Mouse (Mus musculus) spleen, adult 2 months (tissue): ENCODE measurements around the gene Apba2.

Source experiments
- CTCF ChIP-seq: fragments of 200-500 bp; IDR thresholded peaks from 2 replicates; pipeline ENCODE4 v1.5.1; 2011; ENCODE audit warnings: mild to moderate bottlenecking, inconsistent platforms; ENCODE audit not compliant: insufficient read depth, insufficient read length, insufficient replicate concordance; ENCODE audit errors: extremely low read depth
- POLR2A ChIP-seq: fragments of 200-500 bp; IDR thresholded peaks from 2 replicates; pipeline ENCODE4 v1.6.1; 2011; ENCODE audit warnings: low read depth, low read length, inconsistent platforms

GRCm38 (mm10) chr7:64694937-64695336 lies 193.4 kb downstream of the Apba2 start:
- no peak for TF ChIP-seq CTCF
- no peak for TF ChIP-seq POLR2A
